Mouse (Mus musculus) neural tube, embryonic 15.5 days (tissue): ENCODE results near the gene Eci2. TPM values are rescaled to one million over a fixed set of nuclear protein-coding genes. Genes with fewer than 3 reads are reported as not detected.
"Not testable (repeated sequence)": the region's sequence is repeated elsewhere in the genome, so short reads cannot be mapped to it uniquely, and the experiment has no call there.

Experiments used
- ATAC-seq: fragments of 200-750 bp; cut with Nextera tagmentation; 2 replicates; pipeline ENCODE4 v1.8.0; 2017; ENCODE audit warnings: mild to moderate bottlenecking, moderate TSS enrichment, moderate library complexity; ENCODE audit not compliant: low FRiP score
- H3K27ac ChIP-seq: fragments of 300-500 bp; sonication (generic); replicated peaks from 2 replicates; pipeline ENCODE4 v1.5.1; 2015; ENCODE audit warnings: mild to moderate bottlenecking, inconsistent platforms
- H3K27me3 ChIP-seq: fragments of 300-500 bp; sonication (generic); replicated peaks from 2 replicates; pipeline ENCODE4 v1.6.1; 2015; ENCODE audit warnings: inconsistent platforms
- H3K36me3 ChIP-seq: fragments of 300-500 bp; sonication (generic); 2 replicates; pipeline ENCODE4 v1.6.1; 2015; ENCODE audit warnings: inconsistent platforms
- H3K4me1 ChIP-seq: fragments of 300-500 bp; sonication (generic); 2 replicates; pipeline ENCODE4 v1.6.1; 2015; ENCODE audit warnings: inconsistent platforms
- H3K4me2 ChIP-seq: fragments of 300-500 bp; sonication (generic); 2 replicates; pipeline ENCODE4 v1.6.1; 2015; ENCODE audit warnings: inconsistent platforms, mild to moderate bottlenecking, moderate library complexity
- H3K4me3 ChIP-seq: fragments of 300-500 bp; sonication (generic); replicated peaks from 2 replicates; pipeline ENCODE4 v1.5.1; 2015; ENCODE audit warnings: mild to moderate bottlenecking, inconsistent platforms
- H3K9ac ChIP-seq: fragments of 300-500 bp; sonication (generic); replicated peaks from 2 replicates; pipeline ENCODE4 v1.6.1; 2015; ENCODE audit warnings: mild to moderate bottlenecking, inconsistent platforms
- H3K9me3 ChIP-seq: fragments of 300-500 bp; sonication (generic); replicated peaks from 2 replicates; pipeline ENCODE4 v1.6.1; 2016; ENCODE audit warnings: inconsistent platforms
- WGBS: fragments of 180-500 bp; shearing (Covaris S2); methylation state at CpG from one replicate; pipeline ENCODE4 v1.1.7; 2015; ENCODE audit warnings: mixed read lengths; 5-methylcytosine and 5-hydroxymethylcytosine counted together
- polyA plus RNA-seq: library from polyadenylated mRNA; unstranded; fragments of >200 nt; fragmentation: Nextera tagmentation; extraction: Ambion mirVana; gene quantifications from 2 replicates; pipeline ENCODE4 v1.2.1, GENCODE M21; 2015

Eci2 gene
- polyA plus RNA-seq, 1 experiment from 2014 or later, result 93.0 TPM

- 68% methylated on average over 4 of the region's 4 CpGs for WGBS
- H3K27me3 ChIP-seq, result no peaks in the 10 kb centered on the region
- no peak for ATAC-seq
- no peak overlapping the region for H3K9ac ChIP-seq
- H3K4me3 ChIP-seq, result no peak overlapping the region
- no peak overlapping the region for H3K27ac ChIP-seq
- H3K4me1 ChIP-seq, result peaks cover 31% of the 10 kb centered on the region
- H3K9me3 ChIP-seq, result no peaks in the 10 kb centered on the region
- H3K36me3 ChIP-seq, result peaks cover 29% of the 10 kb centered on the region
- peak overlapping the region; percentile 22; the same call in 1 of the 2 replicates for H3K4me2 ChIP-seq
Measured at GRCm38 (mm10) chr13:34991581-34992273, 35.2 kb downstream of the Eci2 start.

GRCm38 (mm10) chr13:34983479-34983878, 43.4 kb downstream of the Eci2 start:
- not testable (repeated sequence) for ATAC-seq, H3K27ac ChIP-seq, H3K4me3 ChIP-seq, H3K9ac ChIP-seq, H3K27me3 ChIP-seq, H3K9me3 ChIP-seq, H3K4me2 ChIP-seq, H3K4me1 ChIP-seq
- WGBS, result 97% methylated on average over 1 of the region's 1 CpGs
- peaks cover 75% of the 10 kb centered on the region for H3K36me3 ChIP-seq

GRCm38 (mm10) chr13:34978635-34979034, 48.3 kb downstream of the Eci2 start:
- H3K4me3 ChIP-seq, H3K27ac ChIP-seq, H3K9me3 ChIP-seq, ATAC-seq, H3K9ac ChIP-seq, H3K4me1 ChIP-seq, H3K4me2 ChIP-seq, H3K27me3 ChIP-seq: not testable (repeated sequence)
- peaks cover 53% of the 10 kb centered on the region for H3K36me3 ChIP-seq
- WGBS, result 76% methylated on average over 5 of the region's 5 CpGs

GRCm38 (mm10) chr13:34977410-34977809, 49.5 kb downstream of the Eci2 start:
- H3K27ac ChIP-seq, result no peak overlapping the region
- no peak for ATAC-seq
- H3K4me2 ChIP-seq, result no peak overlapping the region
- no peak overlapping the region for H3K9ac ChIP-seq
- H3K9me3 ChIP-seq, result no peaks in the 10 kb centered on the region
- WGBS, result 97% methylated on average over 3 of the region's 3 CpGs
- H3K4me3 ChIP-seq, result no peak overlapping the region
- no peaks in the 10 kb centered on the region for H3K4me1 ChIP-seq
- H3K36me3 ChIP-seq, result peaks cover 49% of the 10 kb centered on the region
- H3K27me3 ChIP-seq, result no peaks in the 10 kb centered on the region

- no peaks in the 10 kb centered on the region for H3K27me3 ChIP-seq
- H3K27ac ChIP-seq, result no peak overlapping the region
- no peak for ATAC-seq
- H3K9ac ChIP-seq, result no peak overlapping the region
- H3K4me3 ChIP-seq, result no peak overlapping the region
- peaks cover 42% of the 10 kb centered on the region for H3K36me3 ChIP-seq
- WGBS, result 95% methylated on average over 4 of the region's 4 CpGs
- no peaks in the 10 kb centered on the region for H3K9me3 ChIP-seq
- no peaks in the 10 kb centered on the region for H3K4me1 ChIP-seq
- H3K4me2 ChIP-seq, result no peak overlapping the region
Measured at GRCm38 (mm10) chr13:34976116-34976515, 50.8 kb downstream of the Eci2 start.

- Histone ChIP-seq H3K36me3 (peaks cover 20% of the 10 kb centered on the region), H3K4me2 (no peak overlapping the region), H3K9me3 (no peaks in the 10 kb centered on the region), H3K4me1 (no peaks in the 10 kb centered on the region), H3K4me3 (no peak overlapping the region), H3K27ac (no peak overlapping the region), H3K27me3 (no peaks in the 10 kb centered on the region), H3K9ac (no peak overlapping the region)
- no peak for ATAC-seq
- 48% methylated on average over 1 of the region's 1 CpGs for WGBS
Measured at GRCm38 (mm10) chr13:34973770-34974169, 53.1 kb downstream of the Eci2 start.

- no peak for ATAC-seq
- H3K9ac ChIP-seq, result no peak overlapping the region
- H3K27ac ChIP-seq, result no peak overlapping the region
- no peak overlapping the region for H3K4me2 ChIP-seq
- no peaks in the 10 kb centered on the region for H3K4me1 ChIP-seq
- H3K36me3 ChIP-seq, result peaks cover 14% of the 10 kb centered on the region
- no peaks in the 10 kb centered on the region for H3K9me3 ChIP-seq
- WGBS, result 31% methylated on average over 1 of the region's 1 CpGs
- no peak overlapping the region for H3K4me3 ChIP-seq
- H3K27me3 ChIP-seq, result no peaks in the 10 kb centered on the region
Measured at GRCm38 (mm10) chr13:34973149-34973548, 53.7 kb downstream of the Eci2 start.

- not testable (repeated sequence) for H3K9ac ChIP-seq, H3K4me2 ChIP-seq, H3K9me3 ChIP-seq, H3K36me3 ChIP-seq, ATAC-seq, H3K4me3 ChIP-seq, H3K4me1 ChIP-seq, H3K27me3 ChIP-seq, H3K27ac ChIP-seq
Measured at GRCm38 (mm10) chr13:34972456-34972855, 54.4 kb downstream of the Eci2 start.

- ATAC-seq, H3K27me3 ChIP-seq: not testable (repeated sequence)
Measured at GRCm38 (mm10) chr13:34965647-34966046, 61.2 kb downstream of the Eci2 start.

GRCm38 (mm10) chr13:34964866-34965265, 62.0 kb downstream of the Eci2 start:
- WGBS, result 6% methylated on average over 5 of the region's 5 CpGs
- Histone ChIP-seq H3K27ac (no peak overlapping the region), H3K27me3 (peaks cover 3% of the 10 kb centered on the region; the same call in 1 of the 2 replicates), H3K36me3 (no peaks in the 10 kb centered on the region), H3K4me3 (peak overlapping the region; percentile 40), H3K4me2 (peak overlapping the region; percentile 68), H3K4me1 (peaks cover 17% of the 10 kb centered on the region), H3K9ac (peak overlapping the region; percentile 39; the same call in 1 of the 2 replicates), H3K9me3 (no peaks in the 10 kb centered on the region)
- ATAC-seq, result peak; percentile 51

More at GRCm38 (mm10) chr13:34965647-34966046, 61.2 kb downstream of the Eci2 start:
- not testable (repeated sequence) for H3K27ac ChIP-seq, H3K36me3 ChIP-seq, H3K9me3 ChIP-seq, H3K9ac ChIP-seq, H3K4me3 ChIP-seq, H3K4me2 ChIP-seq
- peaks cover 17% of the 10 kb centered on the region for H3K4me1 ChIP-seq
- WGBS, result 80% methylated on average over 9 of the region's 9 CpGs

GRCm38 (mm10) chr13:34964419-34964818, 62.5 kb downstream of the Eci2 start:
- peak; percentile 54; the same call in 1 of the 2 replicates for ATAC-seq
- peak overlapping the region; percentile 39 for H3K9ac ChIP-seq

More at GRCm38 (mm10) chr13:34964419-34964818, 62.5 kb downstream of the Eci2 start:
- Histone ChIP-seq H3K4me3 (peak overlapping the region; percentile 40), H3K36me3 (no peaks in the 10 kb centered on the region), H3K4me2 (peak overlapping the region; percentile 68), H3K4me1 (peaks cover 17% of the 10 kb centered on the region), H3K9me3 (no peaks in the 10 kb centered on the region), H3K27me3 (peaks cover 3% of the 10 kb centered on the region; the same call in 1 of the 2 replicates), H3K27ac (no peak overlapping the region)
- WGBS, result 4% methylated on average over 14 of the region's 14 CpGs
